Mouse (Mus musculus): ENCODE measurements at regions not wholly inside any gene's neighbourhood (a gene's known extent, or its start where the extent isn't known, plus 50 kb on each side); places are given as distances from the start of the nearest gene placed in this dataset. TPM values are rescaled to one million over a fixed set of nuclear protein-coding genes. Genes with fewer than 3 reads are reported as not detected.

- no peak for ATAC-seq (ENCODE audit: low read depth)
- Histone ChIP-seq H3K27ac (no peak overlapping the region), H3K9me3 (replicated peaks) (no peaks in the 10 kb centered on the region), H3K9ac (no peak overlapping the region), H3K4me1 (replicated peaks) (no peaks in the 10 kb centered on the region), H3K4me2 (no peak overlapping the region), H3K36me3 (no peaks in the 10 kb centered on the region), H3K27me3 (no peaks in the 10 kb centered on the region), H3K4me3 (replicated peaks) (no peak overlapping the region)
- DNase-seq, result no peak
- WGBS (ENCODE audit: insufficient replicate concordance), result 56% methylated on average over 4 of the region's 4 CpGs
Measured at GRCm38 (mm10) chr7:117729067-117729466, 348.3 kb downstream of the Xylt1 start.

Small RNAs in the stretch of these regions (microRNA-seq; reads per million reads assigned to microRNA genes)
- not detected for gene Gm24063
